Mouse (Mus musculus): ENCODE measurements around the gene Rpap3.

DNA sequence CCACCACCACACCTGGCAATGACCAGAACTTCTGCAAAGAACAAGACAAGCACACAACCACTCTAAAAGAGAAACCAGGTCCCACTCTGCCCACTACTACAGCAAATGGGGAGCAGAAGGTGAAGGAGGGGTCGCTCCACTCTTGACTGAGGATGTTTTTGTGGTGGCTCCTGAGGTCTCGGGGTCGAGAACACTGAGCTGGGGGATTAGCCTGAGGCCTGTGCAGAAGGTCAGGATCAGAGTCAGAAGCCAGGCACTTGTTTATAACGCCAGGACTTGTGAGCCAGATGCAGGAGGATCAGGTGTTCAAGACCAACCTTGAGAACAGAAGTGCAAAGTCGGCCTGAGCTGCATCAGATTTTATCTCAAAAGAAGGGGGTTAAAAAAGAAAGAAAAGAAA lies 21.9 kb upstream of the Rpap3 start:
- no peak for TF ChIP-seq POLR2A (IDR thresholded peaks at IDR 0.05; ENCODE audit: low read depth, low read length)
- TF ChIP-seq CTCF (conservative IDR thresholded peaks at IDR 0.05; ENCODE audit: insufficient read depth, insufficient read length, low read depth, low read length) = no peak

Measured in kidney, adult 2 months (tissue).